In genomic region chr1:88456451-88457072, GRCm38 (mm10) we compare ENCODE assay signal across 8 mouse cellular contexts. TPM values are rescaled to one million over a fixed set of nuclear protein-coding genes. Genes with fewer than 3 reads are reported as not detected.
DNase-seq lines count a peak whose midpoint lies in the region; ATAC-seq lines count a peak whose summit lies in the region.

No protein-coding gene starts in this region.

- DNase-seq in adipocyte (ENCODE audit: low spot score), result peak; percentile 76
- peak; percentile 43 to 73 for DNase-seq in cerebellum, postnatal 4 days (ENCODE audit: low spot score in 2 of 2)
- peak; percentile 68 for DNase-seq in gastrocnemius, adult 18-20 months (ENCODE audit: low spot score)
- DNase-seq in hindbrain, embryonic 14.5 days (ENCODE audit: low spot score), result peak; percentile 82
- DNase-seq in layer of hippocampus, postnatal 36 days, result peak; percentile 46 to 60
- DNase-seq in lung, postnatal 4 days, result peak; percentile 78 to 83
- peak; percentile 71 for DNase-seq in right cerebral cortex, adult 18-20 months
- DNase-seq in urinary bladder, postnatal 36 days (ENCODE audit: low spot score in 2 of 2), result peak; percentile 60 to 75

- H3K27me3 ChIP-seq in hindbrain, embryonic 14.5 days (ENCODE audit: control insufficient read depth, insufficient read depth, low read length), result no peaks in the 10 kb centered on the region

- H3K4me1 ChIP-seq in hindbrain, embryonic 14.5 days (replicated peaks; ENCODE audit: control insufficient read depth, insufficient read depth, low read length), result peaks cover 11% of the 10 kb centered on the region

- 49% methylated on average over 14 of the region's 14 CpGs for WGBS in hindbrain, embryonic 14.5 days

- 0 out of 2 replicates have a peak overlapping the region, but pooled peaks have one; percentile 14 for H3K27ac ChIP-seq in hindbrain, embryonic 14.5 days

- no peaks in the 10 kb centered on the region for H3K9me3 ChIP-seq in hindbrain, embryonic 14.5 days (ENCODE audit: control insufficient read depth, low read length)

- H3K4me2 ChIP-seq in hindbrain, embryonic 14.5 days (replicated peaks), result no peak overlapping the region

- H3K4me3 ChIP-seq in hindbrain, embryonic 14.5 days (replicated peaks; ENCODE audit: low read length), result no peak overlapping the region

- H3K9ac ChIP-seq in hindbrain, embryonic 14.5 days, result no peak overlapping the region

- no peaks in the 10 kb centered on the region for H3K36me3 ChIP-seq in hindbrain, embryonic 14.5 days (replicated peaks; ENCODE audit: control insufficient read depth, insufficient read depth)

- peak; percentile 83; the same call in 1 of the 2 replicates for ATAC-seq in hindbrain, embryonic 14.5 days (ENCODE audit: low FRiP score)

RNA-seq across cellular contexts. Expression of gene Spp2, which starts 49.8 kb away (rescaled TPM):
- total RNA-seq in gastrocnemius, adult 18-20 months (2021), result not detected
- 0.64 TPM in 1 of 2 replicates, not detected in the other for polyA plus RNA-seq in hindbrain, embryonic 14.5 days (2014; fragmentation: Nextera tagmentation; extraction: Ambion mirVana)
- not detected for total RNA-seq in layer of hippocampus, postnatal 36 days (2021)

RNA-seq across cellular contexts. Expression of gene Glrp1, which starts 53.3 kb away (rescaled TPM):
- not detected for total RNA-seq in gastrocnemius, adult 18-20 months (2021)
- not detected in 2 replicates for polyA plus RNA-seq in hindbrain, embryonic 14.5 days (2014; fragmentation: Nextera tagmentation; extraction: Ambion mirVana)
- not detected for total RNA-seq in layer of hippocampus, postnatal 36 days (2021)
